Mouse (Mus musculus): ENCODE data around the gene Zcchc2. TPM values are rescaled to one million over a fixed set of nuclear protein-coding genes. Genes with fewer than 3 reads are reported as not detected.

The Zcchc2 gene
- total RNA-seq, 2 experiments from 2014 or later, result 18.8 to 19.5 TPM

DNA sequence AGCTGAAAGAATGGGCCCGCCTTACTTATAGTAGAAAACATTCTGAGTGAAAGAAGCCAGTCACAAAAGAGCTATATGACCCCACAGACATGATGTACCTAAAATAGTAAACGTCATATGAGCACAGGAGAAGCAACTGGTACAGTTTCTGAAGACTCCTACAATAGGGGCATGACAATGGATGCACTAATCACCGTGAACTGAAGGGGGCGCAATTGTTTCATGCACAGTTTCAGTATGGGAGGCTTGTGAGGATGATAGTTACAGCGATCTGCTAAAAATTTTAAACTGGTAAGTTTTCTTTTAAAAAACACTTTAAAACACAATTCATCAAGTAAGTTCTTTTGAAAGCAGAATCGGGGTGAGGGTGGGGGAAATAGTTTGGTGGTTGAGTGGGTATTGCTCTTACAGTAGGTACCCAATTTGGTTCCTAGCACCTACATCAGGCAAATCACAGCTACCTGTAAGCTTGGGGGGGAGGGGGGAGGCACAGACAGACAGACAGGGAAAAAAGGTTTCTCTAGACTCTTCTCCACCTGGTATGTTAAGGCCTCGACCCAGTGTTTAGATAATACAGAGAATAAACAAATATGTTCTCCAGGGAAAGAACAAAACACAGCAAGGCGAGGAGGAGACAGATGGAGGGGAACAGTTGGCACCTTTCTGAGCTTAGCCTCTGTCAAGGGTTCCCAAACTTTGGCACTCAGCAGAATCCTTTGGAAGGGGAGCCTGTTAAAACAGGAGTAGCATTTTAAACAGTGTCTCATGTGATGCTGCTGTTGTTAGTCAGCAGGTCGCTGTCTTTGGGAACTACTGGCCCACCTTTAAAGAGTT is 81.2 kb downstream of the Zcchc2 start:
- DNase-seq (ENCODE audit: low spot score in 2 of 2), result peak; percentile 27 to 61

DNA sequence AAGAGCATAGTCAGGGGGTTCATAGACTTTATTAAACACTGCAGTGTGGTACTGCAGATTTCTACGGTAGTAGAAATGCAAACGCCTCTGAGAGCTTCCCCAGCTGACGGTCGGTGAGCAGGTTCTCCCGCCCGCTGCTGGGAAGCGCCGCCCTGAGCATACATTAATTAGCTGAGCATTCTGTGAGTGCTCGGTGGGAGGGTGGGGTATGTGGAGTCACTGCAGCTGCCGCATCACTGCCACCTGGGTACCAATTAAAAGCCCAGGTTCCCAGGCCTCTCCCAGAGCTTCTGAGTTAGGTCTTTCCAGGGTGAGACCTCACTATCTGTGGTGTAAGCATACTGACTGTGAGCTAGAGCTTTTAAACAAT is 81.8 kb downstream of the Zcchc2 start:
- no peak for DNase-seq (ENCODE audit: low spot score in 2 of 2)

DNA sequence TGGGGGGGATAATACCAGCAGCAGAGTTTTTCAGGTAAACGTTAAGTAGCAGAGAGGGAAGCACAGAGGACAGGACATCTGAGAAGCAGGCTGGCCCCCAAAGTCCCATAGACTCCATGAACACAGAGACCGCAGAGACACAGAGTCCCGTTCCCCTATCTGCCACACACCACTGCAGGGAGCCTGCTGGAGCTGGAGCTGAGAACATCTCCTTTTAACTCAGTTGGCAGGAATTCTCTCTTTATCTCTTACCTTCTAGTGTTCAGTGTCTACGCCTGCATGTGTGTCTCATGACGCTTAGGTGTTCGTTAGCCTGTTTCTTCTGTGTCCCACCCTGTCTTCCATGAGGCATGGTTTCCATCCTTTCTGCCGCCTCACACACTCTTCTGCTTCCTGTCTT is 83.0 kb downstream of the Zcchc2 start:
- DNase-seq (ENCODE audit: low spot score in 2 of 2), result no peak

DNA sequence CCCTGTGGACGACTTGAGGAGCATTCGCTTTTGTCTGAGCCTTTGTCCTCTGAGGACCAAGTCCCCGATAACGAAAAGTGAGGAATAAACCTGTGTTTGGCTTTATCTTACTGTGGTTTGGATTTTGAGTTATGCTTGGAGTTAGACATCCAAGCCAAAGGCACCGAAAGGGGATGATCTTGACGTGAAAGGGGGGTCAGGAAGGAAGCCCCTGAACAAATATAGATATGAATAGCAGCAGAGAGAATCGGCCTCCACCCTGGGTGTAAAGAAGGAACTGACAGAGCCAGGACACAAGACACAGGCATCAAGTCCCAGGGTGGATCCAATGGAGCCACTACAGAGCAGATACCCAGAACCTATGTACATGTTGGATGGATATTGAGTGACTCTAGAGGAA is 83.9 kb downstream of the Zcchc2 start:
- DNase-seq (ENCODE audit: low spot score in 2 of 2), result no peak

DNA sequence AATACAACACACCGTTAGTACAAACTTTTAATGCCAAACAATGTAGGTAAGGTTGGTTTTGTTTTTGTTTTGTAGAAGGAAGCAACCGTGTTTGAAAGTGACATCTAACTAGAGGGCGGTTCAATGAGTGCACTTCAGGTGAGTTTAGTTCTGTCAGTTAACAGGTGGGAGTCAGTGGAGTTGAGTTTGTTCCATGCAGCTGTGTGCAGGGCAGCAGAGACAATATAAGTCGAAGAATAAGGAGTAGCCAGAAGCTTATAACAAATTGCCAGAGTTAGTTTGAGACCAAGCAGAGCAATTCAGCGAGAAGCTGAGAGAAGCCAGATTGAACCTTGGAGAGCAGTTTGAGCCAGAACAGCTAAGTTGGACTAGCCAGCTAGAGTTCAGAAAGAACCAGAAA is 84.5 kb downstream of the Zcchc2 start:
- DNase-seq (ENCODE audit: low spot score in 2 of 2), result no peak

DNA sequence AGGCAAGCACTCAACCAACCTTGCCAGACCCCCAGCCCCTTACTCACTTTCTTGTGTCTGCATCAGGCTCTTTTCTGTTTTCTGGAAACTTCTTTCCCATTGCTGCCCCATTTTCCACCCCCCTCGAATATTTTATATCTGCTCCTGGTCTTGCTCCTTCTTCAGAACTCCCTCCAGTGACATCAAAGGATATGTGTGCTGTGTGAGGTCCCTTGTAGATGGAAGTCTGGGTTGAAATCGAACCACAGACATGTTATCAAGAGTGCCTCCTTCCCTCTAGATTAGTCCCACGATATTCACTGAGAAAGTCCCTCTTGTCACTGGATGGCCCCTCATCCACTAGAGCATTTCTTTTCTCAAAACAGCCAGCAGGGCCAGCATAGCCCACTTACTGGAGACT is 86.4 kb downstream of the Zcchc2 start:
- DNase-seq (ENCODE audit: low spot score in 2 of 2), result no peak

DNA sequence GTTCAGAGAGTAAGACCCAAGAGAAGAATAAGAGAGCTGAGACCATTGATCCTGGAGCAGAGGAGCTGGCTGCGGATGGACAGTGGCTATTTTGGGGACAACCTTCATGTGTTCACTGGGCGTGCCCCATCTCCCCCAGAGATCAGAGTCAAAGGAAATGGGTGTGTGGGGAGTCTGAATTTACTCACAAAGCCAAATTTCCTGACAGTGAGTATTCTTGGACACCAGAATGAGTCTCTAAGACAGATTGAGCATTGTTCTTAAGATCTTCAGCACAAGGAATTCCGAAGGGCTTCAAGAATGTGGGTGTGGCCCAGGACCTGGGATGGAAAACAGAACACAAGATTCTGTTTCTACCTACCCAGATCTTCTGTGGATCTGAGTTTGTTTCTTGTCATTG is 87.0 kb downstream of the Zcchc2 start:
- DNase-seq (ENCODE audit: low spot score in 2 of 2), result no peak

Other genes starting within 250 kb of the Zcchc2 start
- gene Tnfrsf11a, start 209.7 kb upstream of the Zcchc2 start, total RNA-seq (2021), result 1 to 10 TPM; 3.1 to 3.9 TPM
- gene Phlpp1, start 181.3 kb downstream of the Zcchc2 start, total RNA-seq (2021), result 10 to 100 TPM; 18.6 to 19.4 TPM